Mouse (Mus musculus): Measurements from ENCODE around the gene Zfp595. TPM values are rescaled to one million over a fixed set of nuclear protein-coding genes. Genes with fewer than 3 reads are reported as not detected.
"Not testable (repeated sequence)": the region's sequence is repeated elsewhere in the genome, so short reads cannot be mapped to it uniquely, and the experiment has no call there.

Gene Zfp595
- 1 to 10 TPM; 4.8 to 4.9 TPM for total RNA-seq (2021)
- long read RNA-seq, experiment 1, partial matches to known transcripts, result 0 of 1 reads
- long read RNA-seq, experiment 1, other reads (novel, unspliced or antisense), result 0 of 1 reads
- long read RNA-seq, experiment 2, result 0 reads

- DNase-seq (ENCODE audit: low spot score in 2 of 2), result peak; percentile 71 to 73
Observed at GRCm38 (mm10) chr13:67332019-67332724, at the start of gene Zfp595. Zfp595 (minus strand) TSS chr13:67332570.

GRCm38 (mm10) chr13:67376255-67376654, 43.9 kb upstream of the Zfp595 start:
- DNase-seq (ENCODE audit: low spot score in 2 of 2), result not testable (repeated sequence)

DNA sequence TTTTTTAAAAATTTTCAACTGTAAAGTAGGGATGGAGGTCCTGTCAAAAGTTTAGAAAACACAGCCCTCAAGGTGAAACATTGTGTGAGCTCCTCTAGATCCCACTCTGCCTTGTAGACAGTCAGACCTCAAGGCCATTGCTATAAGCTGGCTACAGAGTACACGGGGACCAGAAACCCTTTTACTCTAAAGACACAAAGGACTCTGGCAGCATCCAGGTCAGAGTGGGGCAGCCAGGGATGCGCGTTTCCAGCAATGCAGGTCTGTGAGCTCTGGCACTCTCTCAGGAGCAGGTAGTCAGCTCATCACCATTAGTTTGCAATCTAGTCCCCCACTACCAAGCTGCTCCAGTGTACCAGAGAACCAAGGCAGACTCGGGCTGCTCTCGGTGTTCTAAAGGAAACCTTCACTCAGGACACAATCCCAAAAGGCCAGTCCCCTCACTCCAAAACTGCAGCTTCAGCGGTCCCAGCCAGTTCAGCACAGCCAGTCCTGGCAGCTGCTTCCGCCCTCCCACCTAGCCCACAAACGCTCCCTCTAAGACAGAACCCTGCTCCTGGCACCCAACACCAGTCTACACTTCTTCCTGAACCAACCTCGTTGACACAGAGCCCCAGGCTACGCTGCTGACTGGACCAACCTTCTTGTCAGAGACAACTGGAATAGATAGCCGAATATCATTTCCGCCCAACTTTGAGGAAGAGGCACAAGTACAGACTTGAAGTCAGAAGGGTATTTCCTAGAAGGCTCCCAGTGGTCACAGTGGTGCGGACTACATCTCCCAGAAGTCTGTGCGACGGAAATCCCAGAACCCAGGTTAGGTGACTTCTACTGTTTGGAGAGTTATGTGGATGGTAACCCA, 42.9 kb upstream of the Zfp595 start, which contains the start of the genes Gm28041 and Zfp456:
Gm28041 (minus strand) TSS at position 684 of the 862 bp plus-strand sequence.
Zfp456 (minus strand) TSS at position 761 of the 862 bp plus-strand sequence.
- peak; percentile 38 to 56 for DNase-seq (ENCODE audit: low spot score in 2 of 2)

DNA sequence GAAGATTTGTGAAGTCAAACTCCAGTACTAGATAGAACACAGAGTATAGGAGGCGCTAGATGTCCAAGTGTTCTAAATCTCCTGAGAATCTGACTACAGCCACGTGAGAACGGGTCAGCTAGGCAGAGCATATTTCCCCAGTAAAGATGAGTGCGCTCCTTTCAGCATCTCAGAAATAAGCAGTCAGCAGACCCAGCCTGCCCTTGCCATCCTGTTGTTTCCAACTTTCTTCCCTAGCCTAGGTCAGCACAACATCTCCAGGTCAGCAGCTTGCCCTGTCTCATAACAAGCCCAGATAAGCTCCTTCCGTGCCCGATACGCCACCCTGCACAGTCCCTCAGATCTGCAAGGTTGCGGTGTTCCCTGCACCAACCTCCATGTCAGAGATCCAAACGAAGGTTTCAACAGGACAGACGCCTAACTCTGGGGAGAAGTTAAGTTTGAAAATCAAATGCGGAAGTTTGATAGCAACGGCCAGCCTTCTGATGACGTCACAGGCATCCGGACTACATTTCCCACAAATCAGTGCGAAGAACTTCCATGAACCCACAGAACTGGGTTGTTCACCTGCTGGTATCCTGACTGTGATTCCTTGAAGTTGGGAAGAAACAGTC, 27.9 kb upstream of the Zfp595 start, which contains the start of the genes Gm28044 and Zfp953:
Gm28044 (minus strand) TSS at position 406 of the 614 bp plus-strand sequence.
Zfp953 (minus strand) TSS at position 475 of the 614 bp plus-strand sequence.
- DNase-seq (ENCODE audit: low spot score in 2 of 2), result peak; percentile 85

GRCm38 (mm10) chr13:67351854-67352253, 19.5 kb upstream of the Zfp595 start:
- no peak for DNase-seq (ENCODE audit: low spot score in 2 of 2)

DNA sequence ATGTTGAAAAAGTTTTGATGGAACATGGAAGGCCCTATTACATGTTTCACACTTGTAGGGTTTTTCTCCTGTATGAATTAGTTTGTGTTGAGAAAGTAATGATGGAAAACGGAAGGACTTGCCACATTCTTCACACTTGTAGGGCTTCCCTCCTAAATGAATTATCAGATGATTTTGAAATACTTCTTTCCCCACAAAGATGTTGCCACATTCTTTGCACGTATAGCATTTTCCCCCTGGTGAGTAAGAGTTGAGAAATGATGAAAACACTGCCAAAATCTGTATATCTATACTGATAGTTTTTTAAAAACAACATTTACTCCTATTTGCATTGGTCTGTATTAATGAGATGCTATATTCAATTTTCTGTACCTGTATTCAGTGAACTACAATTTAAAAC, 11.1 kb upstream of the Zfp595 start:
- no peak for DNase-seq (ENCODE audit: low spot score in 2 of 2)

DNA sequence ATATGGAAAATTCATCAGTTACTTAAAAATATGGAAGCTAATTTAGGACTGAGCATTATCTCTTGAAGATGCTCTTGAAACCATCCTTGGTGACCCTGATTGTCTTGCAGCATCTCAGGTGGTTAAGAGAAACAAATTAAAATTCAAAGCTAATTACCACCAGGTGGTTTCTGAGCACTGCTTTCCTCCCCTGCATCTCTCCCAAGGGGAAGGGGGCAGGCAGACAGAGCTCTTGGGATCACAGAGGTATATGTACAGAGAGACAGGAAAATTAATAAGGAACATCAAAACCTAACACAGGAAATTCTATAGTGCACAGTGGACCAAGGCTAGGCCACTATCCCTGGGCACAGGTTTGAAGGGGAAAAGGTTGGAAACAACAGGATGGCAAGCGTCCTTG, 507 bp upstream of the Zfp595 start:
- no peak for DNase-seq (ENCODE audit: low spot score in 2 of 2)

GRCm38 (mm10) chr13:67306718-67307117, 25.7 kb downstream of the Zfp595 start:
- DNase-seq (ENCODE audit: low spot score in 2 of 2), result no peak

- DNase-seq (ENCODE audit: low spot score in 2 of 2), result peak; percentile 81
Observed at GRCm38 (mm10) chr13:67305822-67306672, 26.3 kb downstream of the Zfp595 start, which contains the start of gene Zfp457. Zfp457 (minus strand) TSS chr13:67306485.

- no peak for DNase-seq (ENCODE audit: low spot score in 2 of 2)
Observed at GRCm38 (mm10) chr13:67278314-67278713, 54.1 kb downstream of the Zfp595 start, which contains the start of gene Zfp458. Zfp458 (minus strand) TSS chr13:67278466.

- not testable (repeated sequence) for DNase-seq (ENCODE audit: low spot score in 2 of 2)
Observed at GRCm38 (mm10) chr13:67269383-67270065, 62.8 kb downstream of the Zfp595 start.

DNA sequence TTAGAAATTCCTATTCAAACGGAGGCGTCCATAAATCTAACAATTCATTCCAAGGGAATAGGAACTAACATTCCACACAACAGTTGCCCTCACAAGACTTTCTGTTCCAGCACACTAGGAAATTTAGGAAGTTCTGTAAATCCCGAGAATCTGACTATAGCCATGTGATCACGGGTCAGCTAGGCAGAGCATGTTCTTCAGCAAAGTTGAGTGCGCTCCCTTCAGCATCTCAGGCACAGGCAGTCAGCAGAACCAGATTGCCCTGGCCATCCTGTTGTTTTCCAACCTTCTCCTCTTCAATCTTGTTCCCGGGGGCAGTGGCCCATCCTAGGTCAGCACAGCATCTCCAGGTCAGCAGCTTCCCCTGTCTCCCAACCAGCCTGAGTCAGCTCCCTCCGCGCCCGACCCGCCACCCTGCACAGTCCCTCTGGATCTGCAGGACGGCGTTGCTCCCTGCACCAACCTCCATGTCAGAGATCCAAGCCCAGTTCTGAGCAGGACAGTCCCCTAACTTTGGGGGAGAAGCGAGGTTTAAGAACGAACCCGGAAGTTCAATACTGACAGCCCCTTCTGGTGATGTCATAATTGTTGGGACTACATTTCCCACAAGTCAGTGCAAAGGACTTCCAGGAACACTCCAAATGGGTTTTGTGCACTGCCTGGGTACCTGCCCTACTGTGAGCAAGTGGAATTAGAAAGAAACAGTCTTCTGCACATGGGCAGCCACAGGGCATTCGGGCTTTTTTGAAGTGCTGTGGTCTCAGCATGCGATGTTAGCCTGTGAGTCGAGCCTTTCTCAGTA, 63.6 kb downstream of the Zfp595 start:
- peak; percentile 57 to 58 for DNase-seq (ENCODE audit: low spot score in 2 of 2)

Other genes starting within 250 kb of the Zfp595 start
- under 1 TPM in 1 of 2 experiments, not detected in 1; 0.90 TPM for gene Zfp708, start 234.6 kb downstream of the Zfp595 start, total RNA-seq (2021)
- gene Gm28557, start 224.0 kb downstream of the Zfp595 start, total RNA-seq (2021), result 1 to 10 TPM; 5.5 to 6.5 TPM
- 1 to 10 TPM; 1.1 to 1.2 TPM for gene Rslcan18, start 216.3 kb downstream of the Zfp595 start, total RNA-seq (2021)
- 1 to 10 TPM; 3.4 to 3.5 TPM for gene Zfp759, start 210.9 kb downstream of the Zfp595 start, total RNA-seq (2021)
- 1 to 10 TPM; 7.9 TPM for gene Rsl1, start 159.4 kb downstream of the Zfp595 start, total RNA-seq (2021)
- gene Zfp455, start 138.1 kb downstream of the Zfp595 start, total RNA-seq (2021), result 1 to 10 TPM; 1.6 to 1.8 TPM
- gene Zfp458, start 54.1 kb downstream of the Zfp595 start, total RNA-seq (2021), result 1 to 10 TPM; 2.2 to 3.3 TPM
- gene Zfp457, start 26.1 kb downstream of the Zfp595 start, total RNA-seq (2021), result 1 to 10 TPM; 1.7 to 2.5 TPM
- 1 to 10 TPM; 1.8 to 1.9 TPM for gene Gm28044, start 28.0 kb upstream of the Zfp595 start, total RNA-seq (2021)
- 1 to 10 TPM; 1.7 to 2.6 TPM for gene Zfp953, start 28.0 kb upstream of the Zfp595 start, total RNA-seq (2021)
- 1 to 10 TPM; 1.3 to 2.1 TPM for gene Gm28041, start 43.2 kb upstream of the Zfp595 start, total RNA-seq (2021)
- gene Zfp456, start 43.2 kb upstream of the Zfp595 start, total RNA-seq (2021), result 1 to 10 TPM; 1.2 TPM
- 1 to 10 TPM; 4.0 to 4.3 TPM for gene Zfp429, start 67.2 kb upstream of the Zfp595 start, total RNA-seq (2021)
- gene Zfp459, start 88.8 kb upstream of the Zfp595 start, total RNA-seq (2021), result 1 to 10 TPM in 1 of 2 experiments, under 1 TPM in 1; 0.99 to 1.5 TPM
- gene Zfp874a, start 119.1 kb upstream of the Zfp595 start, total RNA-seq (2021), result 10 to 100 TPM; 16.0 to 20.6 TPM
- gene Zfp874b, start 151.7 kb upstream of the Zfp595 start, total RNA-seq (2021), result 10 to 100 TPM; 18.0 to 22.0 TPM
- gene Zfp58, start 168.0 kb upstream of the Zfp595 start, total RNA-seq (2021), result 1 to 10 TPM; 7.5 to 7.9 TPM
- gene Gm26965, start 193.6 kb upstream of the Zfp595 start, total RNA-seq (2021), result under 1 TPM in 1 of 2 experiments, not detected in 1; 0.60 TPM
- gene Zfp87, start 193.6 kb upstream of the Zfp595 start, total RNA-seq (2021), result 10 to 100 TPM; 19.0 to 20.1 TPM
- gene Zfp748, start 221.3 kb upstream of the Zfp595 start, total RNA-seq (2021), result 1 to 10 TPM; 8.2 to 8.8 TPM